Mouse (Mus musculus) lung, embryonic 16.5 days (tissue): ENCODE data around the gene Ift22. TPM values are rescaled to one million over a fixed set of nuclear protein-coding genes. Genes with fewer than 3 reads are reported as not detected.

ENCODE experiments used
- ATAC-seq: fragments of 200-750 bp; cut with Nextera tagmentation; 2 replicates; pipeline ENCODE4 v1.8.0; 2017; ENCODE audit warnings: low read depth, mild to moderate bottlenecking, moderate library complexity
- H3K27ac ChIP-seq: fragments of 300-500 bp; sonication (generic); 2 replicates; pipeline ENCODE4 v1.5.1; 2014; ENCODE audit warnings: mild to moderate bottlenecking, control low read depth, low read length
- H3K27me3 ChIP-seq: fragments of 300-500 bp; sonication (generic); 2 replicates; pipeline ENCODE4 v1.6.1; 2014; ENCODE audit warnings: low read depth, low read length, mixed read lengths; ENCODE audit not compliant: control insufficient read depth, insufficient read depth
- H3K36me3 ChIP-seq: fragments of 300-500 bp; sonication (generic); 2 replicates; pipeline ENCODE4 v1.6.1; 2014; ENCODE audit warnings: low read length; ENCODE audit not compliant: control insufficient read depth, insufficient read depth
- H3K4me1 ChIP-seq: fragments of 300-500 bp; sonication (generic); replicated peaks from 2 replicates; pipeline ENCODE4 v1.6.1; 2014; ENCODE audit warnings: low read length, mixed read lengths; ENCODE audit not compliant: control insufficient read depth, insufficient read depth
- H3K4me2 ChIP-seq: fragments of 300-500 bp; sonication (generic); 2 replicates; pipeline ENCODE4 v1.6.1; 2014; ENCODE audit warnings: low read depth, low read length, control low read depth
- H3K4me3 ChIP-seq: fragments of 300-500 bp; sonication (generic); 2 replicates; pipeline ENCODE4 v1.5.1; 2014; ENCODE audit warnings: mild to moderate bottlenecking, low read length, control low read depth
- H3K9ac ChIP-seq: fragments of 300-500 bp; sonication (generic); 2 replicates; pipeline ENCODE4 v1.6.1; 2014; ENCODE audit warnings: low read length, control low read depth
- H3K9me3 ChIP-seq: fragments of 300-500 bp; sonication (generic); 2 replicates; pipeline ENCODE4 v1.6.1; 2016; ENCODE audit warnings: low read length; ENCODE audit not compliant: control insufficient read depth
- WGBS: fragments of 180-500 bp; shearing (Covaris S2); extraction: QIAGEN DNeasy Blood & Tissue Kit; methylation state at CpG from one replicate; pipeline ENCODE4 v1.1.7; 2014; 5-methylcytosine and 5-hydroxymethylcytosine counted together
- polyA plus RNA-seq: library from polyadenylated mRNA; unstranded; fragments of >200 nt; fragmentation: Nextera tagmentation; extraction: Ambion mirVana; gene quantifications from 2 replicates; pipeline ENCODE4 v1.2.1, GENCODE M21; 2015

The Ift22 gene
- polyA plus RNA-seq, 1 experiment from 2014 or later = 92.8 TPM

DNA sequence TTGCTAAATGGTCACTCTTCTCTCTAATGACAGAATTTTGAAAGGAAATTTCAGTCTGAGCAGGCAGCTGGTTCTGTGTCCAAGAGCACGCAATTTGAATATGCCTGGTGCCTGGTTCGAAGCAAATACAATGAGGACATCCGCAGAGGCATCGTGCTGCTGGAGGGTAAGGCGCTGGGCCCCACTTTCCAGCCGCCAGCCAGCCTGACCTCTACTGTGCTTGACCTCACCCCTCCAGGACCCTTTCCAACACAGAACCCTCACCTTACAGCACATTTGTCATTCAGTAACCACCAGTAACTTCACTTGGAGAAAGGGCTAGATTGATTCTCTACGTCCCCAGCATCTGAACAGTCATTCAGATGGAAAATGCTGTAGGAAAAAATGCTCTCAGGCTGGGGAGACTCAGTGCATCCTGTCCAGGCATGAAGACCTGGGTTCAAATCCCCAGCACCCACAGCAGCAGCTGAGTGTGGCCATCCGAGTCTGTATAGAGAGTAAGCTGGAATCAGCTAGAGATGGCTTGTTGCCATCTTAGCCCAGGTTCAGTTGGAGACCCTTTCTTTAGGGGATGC, 55.1 kb downstream of the Ift22 start:
- WGBS = 64% methylated on average over 8 of the region's 8 CpGs

More for the DNA sequence above, 55.1 kb downstream of the Ift22 start:
- peaks cover 37% of the 10 kb centered on the region for H3K4me1 ChIP-seq
- no peaks in the 10 kb centered on the region for H3K27me3 ChIP-seq
- H3K27ac ChIP-seq = no peak overlapping the region; the same call in 1 of the 2 replicates
- peaks cover 24% of the 10 kb centered on the region for H3K36me3 ChIP-seq
- ATAC-seq = no peak
- H3K4me3 ChIP-seq = peak overlapping the region; percentile 66
- H3K4me2 ChIP-seq = peak overlapping the region; percentile 63
- no peaks in the 10 kb centered on the region for H3K9me3 ChIP-seq
- peak overlapping the region; percentile 72 for H3K9ac ChIP-seq

Other genes starting within 250 kb of the Ift22 start
- gene Myl10, start 215.0 kb upstream of the Ift22 start, polyA plus RNA-seq = 1.4 TPM in 1 of 2 replicates, not detected in the other
- 5.9 and 7.2 TPM in 2 replicates for gene Col26a1, start 24.9 kb upstream of the Ift22 start, polyA plus RNA-seq
- 286 and 300 TPM in 2 replicates for gene Fis1, start 45.1 kb downstream of the Ift22 start, polyA plus RNA-seq
- 5.1 and 6.2 TPM in 2 replicates for gene Cldn15, start 58.5 kb downstream of the Ift22 start, polyA plus RNA-seq
- gene Plod3, start 78.9 kb downstream of the Ift22 start, polyA plus RNA-seq = 56.1 and 63.0 TPM in 2 replicates
- 113 and 115 TPM in 2 replicates for gene Znhit1, start 79.9 kb downstream of the Ift22 start, polyA plus RNA-seq
- 0.13 TPM in 1 of 2 replicates, not detected in the other for gene Vgf, start 118.2 kb downstream of the Ift22 start, polyA plus RNA-seq
- 191 and 206 TPM in 2 replicates for gene Ap1s1, start 138.0 kb downstream of the Ift22 start, polyA plus RNA-seq
- 0.93 and 1.1 TPM in 2 replicates for gene Serpine1, start 164.1 kb downstream of the Ift22 start, polyA plus RNA-seq
- 12.2 and 13.5 TPM in 2 replicates for gene Trim56, start 208.1 kb downstream of the Ift22 start, polyA plus RNA-seq
- 0.70 TPM in 1 of 2 replicates, not detected in the other for gene Muc3, start 241.2 kb downstream of the Ift22 start, polyA plus RNA-seq